Mouse (Mus musculus) monocyte, adult 59 days (primary cell): ENCODE measurements around the gene Plekhm2. TPM values are rescaled to one million over a fixed set of nuclear protein-coding genes. Genes with fewer than 3 reads are reported as not detected.

Experiments
- total RNA-seq, 2 experiments: library from RNA; stranded (reverse); gene quantifications; one replicate each; pipeline ENCODE4 v1.2.4; 2023

Plekhm2 gene
- total RNA-seq = 10 to 100 TPM; 84.6 to 96.6 TPM

DNA sequence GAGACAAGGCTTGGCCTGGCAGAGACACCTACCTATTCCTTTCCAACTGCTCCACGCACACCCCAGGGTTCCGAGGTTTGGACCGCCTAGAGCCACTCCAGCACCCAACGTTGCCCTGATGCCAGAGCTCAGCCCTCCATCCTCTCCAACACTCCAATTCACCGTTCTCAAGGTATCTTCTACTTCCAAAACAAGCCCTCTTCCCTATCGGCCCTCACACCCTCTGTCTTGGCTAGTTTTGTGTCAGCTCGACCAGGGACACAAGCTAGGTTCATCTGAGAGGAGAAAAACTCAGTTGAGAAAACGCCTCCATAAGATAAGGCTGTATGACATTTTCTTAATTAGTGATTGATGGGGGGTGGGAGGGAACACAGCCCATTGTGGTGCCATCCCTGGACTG lies at the start of gene Plekhm2:
Gene Plekhm2, minus strand, starts transcription at position 101 of the 400 bp plus-strand sequence.

GRCm38 (mm10) chr4:141685499-141685898 lies 20.8 kb upstream of the Plekhm2 start, which contains the start of gene Rsc1a1:
Gene Rsc1a1 (minus strand): TSS chr4:141685599.

GRCm38 (mm10) chr4:141623666-141624065 lies 41.0 kb downstream of the Plekhm2 start, which contains the start of gene Slc25a34:
Gene Slc25a34 (minus strand): TSS chr4:141623821.

GRCm38 (mm10) chr4:141618565-141619243 lies 46.0 kb downstream of the Plekhm2 start, which contains the start of gene Tmem82:
Gene Tmem82 (minus strand): TSS chr4:141618633.

DNA sequence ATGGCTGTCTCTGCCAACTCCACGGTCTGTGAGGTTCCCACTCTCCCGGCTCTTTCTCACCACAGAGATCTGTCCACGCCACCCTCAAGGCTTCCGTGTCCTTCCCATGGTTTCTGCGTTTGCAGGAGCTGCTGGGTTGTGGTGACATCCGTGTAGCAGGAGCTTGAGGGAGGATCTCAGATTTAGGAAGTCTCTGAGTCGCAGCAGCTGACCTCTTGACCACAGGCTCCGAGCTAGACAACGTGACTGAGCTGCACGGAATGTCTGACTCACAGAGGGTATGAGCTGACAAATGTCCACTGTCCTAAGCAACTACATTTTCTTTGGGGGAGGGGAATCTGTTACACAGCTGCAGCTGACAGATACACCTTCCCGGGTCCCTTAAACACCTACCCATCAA lies 58.8 kb downstream of the Plekhm2 start, which contains the start of gene Fblim1:
Gene Fblim1, minus strand, starts transcription at position 236 of the 400 bp plus-strand sequence.

Other genes starting within 250 kb of the Plekhm2 start
- not detected for gene Clcnkb, start 248.9 kb downstream of the Plekhm2 start, total RNA-seq
- gene Hspb7, start 244.1 kb downstream of the Plekhm2 start, total RNA-seq = not detected
- gene Srarp, start 228.8 kb downstream of the Plekhm2 start, total RNA-seq = not detected
- 10 to 100 TPM; 30.7 to 32.9 TPM for gene Zbtb17, start 220.2 kb downstream of the Plekhm2 start, total RNA-seq
- gene Spen, start 126.3 kb downstream of the Plekhm2 start, total RNA-seq = 100 to 1,000 TPM; 118 to 124 TPM
- gene Fblim1, start 58.8 kb downstream of the Plekhm2 start, total RNA-seq = 1 to 10 TPM; 6.3 to 6.5 TPM
- gene Tmem82, start 46.3 kb downstream of the Plekhm2 start, total RNA-seq = under 1 TPM in 1 of 2 experiments, not detected in 1; 0.70 TPM
- under 1 TPM; 0.39 to 0.42 TPM for gene Slc25a34, start 41.1 kb downstream of the Plekhm2 start, total RNA-seq
- 1 to 10 TPM; 1.6 to 4.5 TPM for gene Rsc1a1, start 20.7 kb upstream of the Plekhm2 start, total RNA-seq
- 100 to 1,000 TPM in 1 of 2 experiments, 10 to 100 TPM in 1; 86.3 to 109 TPM for gene Ddi2, start 58.5 kb upstream of the Plekhm2 start, total RNA-seq
- not detected for gene Agmat, start 81.8 kb upstream of the Plekhm2 start, total RNA-seq
- 10 to 100 TPM; 10.7 to 13.2 TPM for gene Dnajc16, start 126.0 kb upstream of the Plekhm2 start, total RNA-seq
- 10 to 100 TPM; 27.7 to 30.9 TPM for gene Casp9, start 128.7 kb upstream of the Plekhm2 start, total RNA-seq
- 1 to 10 TPM in 1 of 2 experiments, not detected in 1; 2.8 TPM for gene Cela2a, start 161.3 kb upstream of the Plekhm2 start, total RNA-seq
- gene Ctrc, start 181.5 kb upstream of the Plekhm2 start, total RNA-seq = not detected
- gene Efhd2, start 210.0 kb upstream of the Plekhm2 start, total RNA-seq = 100 to 1,000 TPM; 233 to 254 TPM